Mouse (Mus musculus) left cerebral cortex, adult 9 months (tissue): ENCODE results near the gene Cstf3.

Experiments
- DNase-seq, 2 experiments: peaks; one replicate each; pipeline ENCODE4 v3.0.0; 2022; ENCODE audit warnings: low spot score in 2 of 2

Cstf3 gene

GRCm38 (mm10) chr2:104603431-104603830 is 13.1 kb downstream of the Cstf3 start:
- no peak for DNase-seq

DNA sequence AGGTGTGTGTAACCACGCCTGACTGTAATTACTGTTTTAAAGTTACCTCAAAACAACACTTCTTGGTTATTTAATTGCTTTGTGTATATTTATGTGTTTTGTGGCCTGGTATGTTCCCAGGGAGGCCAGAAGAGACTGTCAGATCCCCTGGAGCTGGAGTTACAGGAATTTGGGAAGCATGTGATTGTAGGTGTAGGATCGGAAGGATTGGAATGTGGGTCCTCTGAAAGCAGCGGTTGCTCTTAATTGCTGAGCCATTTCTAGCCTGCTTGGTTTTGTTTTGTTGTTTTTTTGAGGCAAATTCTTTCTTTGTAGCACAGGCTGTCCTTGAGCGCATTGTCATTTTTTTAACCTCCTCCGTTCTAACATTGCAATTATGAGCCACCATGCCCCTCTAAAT is 14.4 kb downstream of the Cstf3 start:
- no peak for DNase-seq

GRCm38 (mm10) chr2:104605560-104605959 is 15.2 kb downstream of the Cstf3 start:
- DNase-seq, result no peak

- no peak for DNase-seq
Measured at GRCm38 (mm10) chr2:104614786-104615185, 24.5 kb downstream of the Cstf3 start.

GRCm38 (mm10) chr2:104615985-104616711 is 25.8 kb downstream of the Cstf3 start:
- DNase-seq, result no peak

DNA sequence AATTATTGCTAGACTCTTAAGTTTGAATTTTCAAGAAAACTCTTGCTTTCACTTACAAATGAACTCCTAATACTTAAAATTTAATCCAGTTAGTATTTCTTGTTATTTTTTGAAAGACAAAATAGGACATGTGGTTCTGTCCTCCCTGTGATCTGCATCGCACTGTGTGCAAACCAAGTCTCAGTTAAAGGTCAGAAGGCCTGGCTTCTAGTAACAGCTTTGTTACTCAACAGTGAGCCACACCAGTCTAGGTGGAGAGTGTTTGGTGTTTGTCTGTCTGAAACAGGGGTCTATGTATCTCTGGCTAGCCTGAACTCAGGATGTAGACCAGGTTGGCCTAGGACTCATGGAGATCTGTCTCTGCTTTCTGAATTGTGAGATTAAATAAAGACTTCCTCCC is 68.3 kb downstream of the Cstf3 start:
- DNase-seq, result no peak

- DNase-seq, result no peak
Measured at GRCm38 (mm10) chr2:104663372-104664100, 73.2 kb downstream of the Cstf3 start.

- no peak for DNase-seq
Measured at GRCm38 (mm10) chr2:104669122-104669804, 78.9 kb downstream of the Cstf3 start.

DNA sequence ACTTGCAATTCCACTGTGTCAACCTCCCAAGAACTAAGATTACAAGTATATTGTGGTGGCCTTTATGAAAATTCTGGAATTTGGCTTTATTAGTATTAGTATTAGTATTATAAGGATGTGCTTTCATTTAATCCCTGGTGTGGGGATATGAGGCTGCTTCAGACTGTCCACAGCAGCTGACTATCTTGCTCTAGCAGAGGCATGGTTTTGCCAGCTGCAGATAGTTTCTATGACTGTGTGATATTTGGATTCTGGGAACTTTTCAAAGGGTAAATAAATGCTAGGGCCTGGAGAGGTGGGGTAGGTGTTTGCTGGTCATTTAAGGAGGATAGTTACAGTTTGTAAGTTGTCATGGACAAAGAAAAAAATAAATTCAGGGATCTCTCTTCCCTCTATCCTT is 81.4 kb downstream of the Cstf3 start:
- DNase-seq, result no peak

GRCm38 (mm10) chr2:104677326-104677725 is 87.0 kb downstream of the Cstf3 start:
- no peak for DNase-seq

GRCm38 (mm10) chr2:104684771-104685170 is 94.4 kb downstream of the Cstf3 start:
- DNase-seq, result no peak

- peak; percentile 36 to 73 for DNase-seq
Measured at GRCm38 (mm10) chr2:104685418-104685817, 95.1 kb downstream of the Cstf3 start.

DNA sequence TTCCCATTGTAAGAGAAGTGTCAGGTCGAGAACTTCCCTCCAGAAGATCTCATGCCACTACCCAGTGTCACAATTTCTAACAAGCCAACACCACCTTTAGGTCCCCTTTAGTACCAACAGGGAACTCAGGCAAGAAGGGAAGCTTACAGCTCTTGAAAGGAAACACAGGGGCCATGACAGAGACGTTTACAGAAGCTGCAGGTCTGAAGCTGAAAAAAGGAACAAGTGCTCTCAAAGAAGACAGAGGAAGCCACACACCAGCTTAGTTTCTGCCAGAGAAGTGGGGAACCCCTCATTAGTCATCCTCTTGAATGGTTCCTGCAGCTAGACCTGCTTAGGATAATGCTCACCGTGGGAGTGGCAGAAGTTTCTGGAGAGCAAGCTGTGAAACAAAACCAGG is 96.9 kb downstream of the Cstf3 start:
- DNase-seq, result no peak

GRCm38 (mm10) chr2:104688321-104688720 is 98.0 kb downstream of the Cstf3 start:
- no peak for DNase-seq

DNA sequence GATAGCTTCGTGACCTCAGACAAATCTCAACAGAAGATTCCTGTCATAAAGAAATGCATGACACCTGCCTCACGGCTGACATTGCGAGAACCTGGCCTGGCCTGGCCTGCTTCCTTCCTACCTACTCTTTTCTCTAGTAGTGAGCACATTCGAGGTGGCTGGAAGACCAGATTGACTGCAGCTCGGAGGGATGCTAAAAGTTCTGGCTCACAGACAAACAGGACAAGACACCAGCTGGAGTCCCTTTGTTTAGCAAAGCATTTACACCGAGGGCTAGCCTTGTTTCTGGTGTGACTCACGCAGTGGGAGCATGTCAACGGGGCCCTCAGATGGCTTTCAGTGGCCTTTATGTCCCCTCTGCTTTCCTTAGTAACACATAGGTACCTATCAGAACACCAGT is 98.4 kb downstream of the Cstf3 start:
- no peak for DNase-seq

GRCm38 (mm10) chr2:104690720-104691119 is 100.4 kb downstream of the Cstf3 start:
- DNase-seq, result no peak

DNA sequence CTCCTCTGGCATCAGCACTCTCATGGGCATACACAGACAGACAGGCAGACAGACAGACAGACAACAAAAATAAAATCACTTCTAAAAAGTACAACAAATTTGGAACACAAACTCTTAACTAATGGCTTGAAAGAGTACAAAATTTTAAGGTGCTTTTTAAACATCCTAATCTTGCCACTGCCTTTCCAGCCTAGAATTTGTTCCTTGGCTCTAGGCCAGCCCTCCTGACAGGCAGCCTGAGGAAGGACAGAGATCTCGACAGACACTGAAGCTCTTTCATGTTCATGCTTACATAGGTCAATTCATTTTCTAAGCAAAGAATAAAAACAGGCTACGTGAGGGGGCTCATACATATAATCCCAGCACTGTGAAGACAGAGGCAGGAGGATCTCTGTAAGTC is 102.2 kb downstream of the Cstf3 start:
- no peak for DNase-seq

DNA sequence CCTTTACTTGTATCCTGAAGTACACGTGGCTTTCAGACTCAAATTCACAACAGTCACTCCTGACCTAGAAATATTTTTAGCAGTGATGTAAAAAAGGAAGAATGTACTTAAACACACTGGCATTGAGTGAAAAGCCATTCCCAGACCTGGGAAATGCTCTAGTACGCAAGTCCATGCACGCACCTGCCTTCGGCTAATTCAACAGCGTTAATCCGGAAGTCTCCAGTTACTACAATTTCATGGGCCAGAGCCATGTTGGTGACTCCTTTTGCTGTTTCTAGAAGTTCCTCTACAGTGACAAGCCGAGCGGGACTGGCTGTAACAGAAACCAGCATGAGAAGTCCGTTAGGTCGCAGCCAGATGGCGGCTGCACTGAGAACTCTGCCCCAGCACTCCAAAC is 109.3 kb downstream of the Cstf3 start:
- no peak for DNase-seq

GRCm38 (mm10) chr2:104703158-104703557 is 112.8 kb downstream of the Cstf3 start:
- DNase-seq, result no peak

DNA sequence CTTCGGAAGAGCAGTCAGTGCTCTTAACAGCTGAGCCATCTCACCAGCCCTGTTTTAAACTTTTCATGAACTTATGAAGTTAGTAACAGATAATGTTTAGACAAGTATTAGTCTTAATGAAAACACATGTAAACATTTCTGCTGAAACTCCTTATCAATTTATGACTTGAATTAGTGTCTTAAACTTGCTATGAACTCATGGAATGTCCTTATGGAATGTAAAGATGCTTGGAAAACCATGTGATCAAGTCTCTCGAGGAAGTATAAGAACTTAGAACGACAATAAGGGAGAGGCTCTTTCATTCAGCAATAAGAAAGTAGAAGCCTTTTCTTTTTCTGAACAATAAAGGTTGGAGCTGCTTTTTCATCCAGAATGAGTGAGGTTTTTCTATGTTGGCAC is 114.0 kb downstream of the Cstf3 start:
- DNase-seq, result no peak

GRCm38 (mm10) chr2:104709786-104710337 is 119.5 kb downstream of the Cstf3 start:
- no peak for DNase-seq

- DNase-seq, result no peak
Measured at GRCm38 (mm10) chr2:104710670-104711370, 120.5 kb downstream of the Cstf3 start.
